10 mouse cellular contexts compared by ENCODE assay signal in the genomic region with DNA sequence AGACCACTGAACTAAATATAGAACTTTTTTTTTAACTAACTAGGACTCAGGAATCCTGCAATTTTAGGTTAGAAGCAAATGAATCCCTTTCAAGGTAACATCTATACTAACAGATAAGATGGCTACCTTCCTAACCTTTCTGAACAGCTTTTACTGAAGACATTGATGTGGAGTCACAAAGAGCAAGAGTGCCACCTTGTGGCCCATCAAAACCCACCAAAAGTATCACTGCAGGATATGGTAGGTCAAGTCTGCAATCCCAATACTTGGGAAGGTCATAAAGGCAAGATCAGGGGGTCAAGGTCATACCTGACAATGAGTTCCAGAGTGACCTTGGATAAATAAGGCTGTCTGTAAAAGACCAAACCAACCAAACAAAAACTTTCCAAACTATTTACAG. TPM values are rescaled to one million over a fixed set of nuclear protein-coding genes. Genes with fewer than 3 reads are reported as not detected.
DNase-seq lines count a peak whose midpoint lies in the region; ATAC-seq and TF ChIP-seq lines count a peak whose summit lies in the region.
"Had no signal": no experiment of that assay in that cellular context is flagged by ENCODE, and none has a peak within 500 bp of the region (broad histone marks: within the 10 kb centered on the region; RNA-seq: fewer than 3 reads in every experiment).

No protein-coding gene starts in this region.

- no peaks in the 10 kb centered on the region for H3K36me3 ChIP-seq in forebrain, embryonic 11.5 days (ENCODE audit: control insufficient read depth, insufficient read depth, low read length)
- H3K36me3 ChIP-seq in forebrain, embryonic 12.5 days (replicated peaks): no peaks in the 10 kb centered on the region
- 0 out of 2 replicates have a peak, but pooled peaks cover 2% of the 10 kb centered on the region for H3K36me3 ChIP-seq in intestine, postnatal 0 days (ENCODE audit: control insufficient read depth, insufficient read depth)
- H3K36me3 ChIP-seq: heart, embryonic 15.5 days had no signal

- peak; percentile 58 for DNase-seq in forebrain, embryonic 11.5 days (ENCODE audit: low spot score)
- peak; percentile 62 for DNase-seq in testis, postnatal 10 days (ENCODE audit: low spot score)
- no peak for DNase-seq in testis, postnatal 14 days (ENCODE audit: low spot score)
- DNase-seq in cerebellum, postnatal 14 days: peak; percentile 63 to 72
- peak; percentile 39 for DNase-seq in lung, postnatal 10 days
- peak; percentile 8 for DNase-seq in skeletal muscle tissue, adult 2 months (ENCODE audit: low read depth, low spot score)

- H3K4me1 ChIP-seq in forebrain, embryonic 11.5 days (replicated peaks; ENCODE audit: control insufficient read depth, insufficient read depth, low read length): no peaks in the 10 kb centered on the region
- H3K4me1 ChIP-seq in forebrain, embryonic 12.5 days: no peaks in the 10 kb centered on the region
- H3K4me1 ChIP-seq in intestine, postnatal 0 days (replicated peaks; ENCODE audit: control insufficient read depth, insufficient read depth, low read length): no peaks in the 10 kb centered on the region
- H3K4me1 ChIP-seq: heart, embryonic 15.5 days had no signal

- peak; percentile 76 for TF ChIP-seq CTCF in intestine, postnatal 0 days (IDR thresholded peaks at IDR 0.05; ENCODE audit: low read depth)

- H3K9me3 ChIP-seq in forebrain, embryonic 11.5 days (ENCODE audit: control insufficient read depth, low read length): no peaks in the 10 kb centered on the region
- H3K9me3 ChIP-seq in forebrain, embryonic 12.5 days: no peaks in the 10 kb centered on the region
- H3K9me3 ChIP-seq in intestine, postnatal 0 days (ENCODE audit: control insufficient read depth): no peaks in the 10 kb centered on the region
- H3K9me3 ChIP-seq: heart, embryonic 15.5 days had no signal

- H3K27me3 ChIP-seq in forebrain, embryonic 11.5 days (ENCODE audit: control insufficient read depth, insufficient read depth, low read length): no peaks in the 10 kb centered on the region
- no peaks in the 10 kb centered on the region for H3K27me3 ChIP-seq in forebrain, embryonic 12.5 days
- no peaks in the 10 kb centered on the region for H3K27me3 ChIP-seq in intestine, postnatal 0 days (replicated peaks; ENCODE audit: control insufficient read depth, insufficient read depth, low read length)
- H3K27me3 ChIP-seq: heart, embryonic 15.5 days had no signal

- no peak overlapping the region for H3K9ac ChIP-seq in forebrain, embryonic 11.5 days (ENCODE audit: low read length)
- no peak overlapping the region for H3K9ac ChIP-seq in forebrain, embryonic 12.5 days
- H3K9ac ChIP-seq in intestine, postnatal 0 days (ENCODE audit: low read depth, low read length): no peak overlapping the region
- H3K9ac ChIP-seq: heart, embryonic 15.5 days had no signal

- no peak overlapping the region for H3K27ac ChIP-seq in forebrain, embryonic 11.5 days (ENCODE audit: low read depth, low read length)
- no peak overlapping the region for H3K27ac ChIP-seq in forebrain, embryonic 12.5 days
- no peak overlapping the region for H3K27ac ChIP-seq in intestine, postnatal 0 days (ENCODE audit: low read depth, low read length)
- H3K27ac ChIP-seq: heart, embryonic 15.5 days had no signal

- H3K4me2 ChIP-seq in forebrain, embryonic 11.5 days (ENCODE audit: low read depth, low read length, severe bottlenecking): no peak overlapping the region
- H3K4me2 ChIP-seq in forebrain, embryonic 12.5 days: no peak overlapping the region
- H3K4me2 ChIP-seq in intestine, postnatal 0 days (replicated peaks; ENCODE audit: low read depth): no peak overlapping the region
- H3K4me2 ChIP-seq: heart, embryonic 15.5 days had no signal

- ATAC-seq in forebrain, embryonic 11.5 days (replicated peaks; ENCODE audit: low FRiP score): no peak
- no peak for ATAC-seq in forebrain, embryonic 12.5 days (ENCODE audit: low FRiP score)
- 0 out of 2 replicates have a peak, but pooled peaks have one; percentile 13 for ATAC-seq in intestine, postnatal 0 days

- H3K4me3 ChIP-seq in forebrain, embryonic 11.5 days (ENCODE audit: low read depth, low read length): no peak overlapping the region
- no peak overlapping the region for H3K4me3 ChIP-seq in forebrain, embryonic 12.5 days (replicated peaks)
- no peak overlapping the region for H3K4me3 ChIP-seq in intestine, postnatal 0 days (ENCODE audit: low read depth, low read length)
- H3K4me3 ChIP-seq: heart, embryonic 15.5 days; myocyte had no signal

RNA-seq across cellular contexts. Expression of a gene that starts 28.9 kb away (rescaled TPM):
- 18.7 and 20.9 TPM in 2 replicates for polyA plus RNA-seq in forebrain, embryonic 11.5 days (2014; fragmentation: Nextera tagmentation; extraction: Ambion mirVana)
- polyA plus RNA-seq in forebrain, embryonic 12.5 days (2016; fragmentation: Nextera tagmentation; extraction: Ambion mirVana): 16.3 and 18.8 TPM in 2 replicates
- 5.7 and 6.7 TPM in 2 replicates for polyA plus RNA-seq in intestine, postnatal 0 days (2015; fragmentation: Nextera tagmentation; extraction: Ambion mirVana)

RNA-seq across cellular contexts. Expression of a gene that starts 40.2 kb away (rescaled TPM):
- polyA plus RNA-seq in forebrain, embryonic 11.5 days (2014; fragmentation: Nextera tagmentation; extraction: Ambion mirVana): 366 and 367 TPM in 2 replicates
- polyA plus RNA-seq in forebrain, embryonic 12.5 days (2016; fragmentation: Nextera tagmentation; extraction: Ambion mirVana): 281 and 291 TPM in 2 replicates
- 233 and 235 TPM in 2 replicates for polyA plus RNA-seq in intestine, postnatal 0 days (2015; fragmentation: Nextera tagmentation; extraction: Ambion mirVana)
